Mouse (Mus musculus) ovary, adult 18-20 months (tissue): ENCODE measurements at regions not wholly inside any gene's neighbourhood (a gene's known extent, or its start where the extent isn't known, plus 50 kb on each side); places are given as distances from the start of the nearest gene placed in this dataset.

ENCODE experiments used
- DNase-seq: peaks from one replicate; pipeline ENCODE4 v3.0.0; 2022; ENCODE audit warnings: low spot score, mixed read lengths

DNA sequence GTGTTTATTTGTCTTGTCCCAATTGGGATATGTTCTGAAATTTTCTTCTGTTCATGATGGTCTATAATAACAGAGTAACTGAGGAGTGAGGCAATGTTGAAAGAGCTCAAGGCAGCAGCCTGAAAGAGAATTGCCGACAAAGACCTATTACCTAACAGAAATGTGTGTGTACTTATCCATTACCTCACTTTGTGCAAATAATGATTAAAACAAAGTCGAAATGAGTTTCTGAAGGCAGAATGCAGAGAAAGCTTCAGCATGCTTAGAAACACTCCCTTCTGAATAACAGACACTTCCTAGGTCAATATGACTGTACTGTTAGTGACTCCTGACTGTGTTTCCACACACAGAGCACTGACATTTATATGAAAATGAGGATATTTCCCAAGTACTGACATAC, 63.0 kb downstream of the Kbtbd8 start:
- DNase-seq, result no peak

DNA sequence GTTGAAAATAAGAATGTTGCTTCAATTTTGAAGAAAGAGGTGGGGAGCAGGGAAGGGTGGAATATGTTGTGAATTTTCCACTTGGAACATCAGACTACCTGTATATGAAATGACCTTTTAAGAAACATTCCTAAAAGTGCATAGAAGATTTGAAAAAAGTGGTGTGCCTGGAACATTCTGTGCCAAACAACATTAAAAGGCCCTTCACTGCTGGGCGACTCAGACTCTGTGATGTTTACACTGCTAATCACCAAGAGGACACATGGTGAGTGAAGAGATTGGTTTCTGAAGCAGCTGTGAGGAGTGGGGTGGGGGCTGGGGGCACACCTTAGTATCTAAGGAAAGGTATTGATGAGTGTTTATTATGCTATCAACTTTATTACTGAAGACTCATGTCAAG, 65.2 kb downstream of the Kbtbd8 start:
- no peak for DNase-seq

- DNase-seq, result no peak
Observed at GRCm38 (mm10) chr6:95185074-95185931, 68.3 kb downstream of the Kbtbd8 start.

DNA sequence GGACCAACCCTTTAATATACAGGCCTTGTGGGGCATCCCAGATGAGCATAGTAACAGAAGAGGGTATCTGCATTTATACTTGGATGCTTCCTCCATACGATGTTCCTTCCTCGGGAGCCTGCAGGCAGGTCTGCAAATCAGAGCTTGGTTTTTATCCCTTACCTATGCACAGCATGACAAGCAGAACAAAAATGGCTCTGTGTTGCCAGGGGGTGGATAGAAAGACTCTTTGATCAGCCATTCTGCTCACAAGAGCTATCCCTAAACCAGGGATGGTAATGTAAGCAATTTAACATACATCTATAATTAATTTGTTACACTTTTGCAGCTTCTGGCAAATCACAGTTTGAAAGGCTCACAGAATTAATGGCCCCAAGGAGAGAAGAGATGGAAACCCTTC, 79.6 kb downstream of the Kbtbd8 start:
- DNase-seq, result no peak

DNA sequence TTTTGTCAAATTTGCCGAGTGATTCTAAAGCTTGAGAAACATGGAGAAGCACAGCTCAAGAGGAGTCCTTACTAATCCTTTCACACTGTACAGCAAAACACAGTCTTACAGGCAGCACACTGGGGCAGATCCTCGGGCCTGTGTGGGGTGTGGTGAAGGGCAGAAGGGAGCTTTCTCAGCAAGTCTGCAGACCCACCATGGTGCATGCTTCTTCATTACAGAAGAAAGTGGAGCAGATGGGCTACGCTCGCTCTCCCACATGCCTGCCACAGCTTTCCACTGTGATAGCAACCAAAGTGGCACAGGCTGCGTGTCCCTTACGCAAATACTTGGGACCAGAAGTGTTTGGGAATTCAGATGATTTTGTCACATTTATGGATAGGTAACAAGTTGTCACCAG, 81.6 kb downstream of the Kbtbd8 start:
- no peak for DNase-seq

DNA sequence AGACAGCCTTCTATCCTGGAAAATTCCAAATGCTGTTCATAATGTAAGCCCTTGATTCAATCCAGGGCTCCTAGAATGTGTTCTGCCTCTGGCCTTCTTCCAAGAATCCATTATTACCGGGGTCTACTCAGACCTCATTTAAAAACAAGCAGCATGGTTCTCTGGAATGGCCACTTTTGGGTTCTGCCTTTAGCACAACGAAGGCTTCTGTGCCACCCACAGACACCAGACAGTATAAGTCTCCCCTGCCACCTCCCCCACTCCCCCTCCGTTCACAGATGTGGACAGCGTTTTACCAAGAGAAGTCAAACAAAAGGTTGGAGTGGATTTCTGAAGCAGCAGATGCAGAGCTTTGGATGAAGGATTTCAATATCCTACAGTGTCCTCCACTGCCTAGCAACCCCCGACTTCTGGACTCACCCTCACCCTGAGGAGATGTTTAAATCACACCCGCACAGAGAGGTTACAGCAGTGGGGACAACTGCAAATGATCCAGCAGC, 85.3 kb downstream of the Kbtbd8 start:
- DNase-seq, result no peak

DNA sequence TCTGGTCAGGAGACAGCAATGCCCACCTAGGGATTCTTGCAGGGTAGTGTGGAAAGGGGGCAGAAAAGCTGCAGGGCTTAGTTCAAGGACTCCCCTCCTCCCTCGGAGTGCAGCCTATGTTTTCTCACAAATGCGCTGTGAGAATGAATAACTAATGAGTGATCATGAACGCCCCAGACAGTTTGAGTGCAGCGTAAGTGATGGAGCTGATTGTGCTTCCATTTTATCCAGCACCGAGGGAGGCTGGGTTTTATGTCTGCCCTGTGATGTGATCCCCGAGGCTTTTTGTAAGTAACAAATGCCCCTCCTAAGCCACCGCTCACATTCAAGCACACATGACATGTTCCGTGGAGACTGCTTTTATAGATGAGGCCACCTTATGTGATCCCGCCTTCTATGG, 85.9 kb downstream of the Kbtbd8 start:
- no peak for DNase-seq

- no peak for DNase-seq
Observed at GRCm38 (mm10) chr6:95204231-95204630, 87.2 kb downstream of the Kbtbd8 start.

DNA sequence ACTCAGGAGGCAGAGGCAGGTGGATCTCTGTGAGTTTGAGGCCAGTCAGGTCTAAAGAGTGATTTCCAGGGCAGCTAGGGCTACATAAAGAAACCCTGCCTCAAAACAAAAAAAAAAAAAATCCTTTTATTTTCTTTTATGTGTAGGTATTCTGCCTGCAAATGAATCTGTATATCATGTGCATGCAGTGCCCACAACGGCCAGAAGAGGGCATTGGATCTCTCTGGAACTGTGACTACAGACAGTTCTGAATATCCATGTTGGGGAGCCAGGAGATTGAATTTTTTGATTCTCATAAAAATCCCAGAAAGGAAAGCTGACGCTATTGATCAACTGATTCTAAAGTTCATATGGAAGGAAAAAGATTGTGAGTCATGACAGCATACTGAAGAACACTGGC, 90.0 kb downstream of the Kbtbd8 start:
- DNase-seq, result no peak

- DNase-seq, result no peak
Observed at GRCm38 (mm10) chr6:95217431-95217830, 100.4 kb downstream of the Kbtbd8 start.

GRCm38 (mm10) chr6:95218830-95219229, 101.8 kb downstream of the Kbtbd8 start:
- no peak for DNase-seq

- peak; percentile 2 for DNase-seq
Observed at GRCm38 (mm10) chr6:95223537-95223936, 98.4 kb upstream of the Gm10234 start.

DNA sequence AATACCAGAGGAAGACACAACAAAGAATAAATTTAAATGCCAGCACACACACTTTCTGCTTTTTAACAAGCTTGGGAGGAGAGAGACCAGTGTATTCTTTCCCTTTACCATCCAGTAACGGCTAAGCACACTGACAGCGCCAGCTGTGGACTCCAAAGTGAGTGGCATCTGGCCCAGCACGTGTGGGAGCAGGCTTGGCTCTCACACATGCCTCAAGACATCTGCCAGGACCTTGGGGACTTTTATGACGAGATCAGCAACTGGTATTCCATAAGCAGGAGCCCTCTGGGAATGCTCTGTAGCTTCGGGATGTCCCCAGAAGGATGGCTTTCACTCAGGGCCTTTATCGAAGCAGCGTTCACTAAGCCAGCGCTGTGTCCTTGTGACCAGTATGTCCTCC, 92.0 kb upstream of the Gm10234 start:
- no peak for DNase-seq

DNA sequence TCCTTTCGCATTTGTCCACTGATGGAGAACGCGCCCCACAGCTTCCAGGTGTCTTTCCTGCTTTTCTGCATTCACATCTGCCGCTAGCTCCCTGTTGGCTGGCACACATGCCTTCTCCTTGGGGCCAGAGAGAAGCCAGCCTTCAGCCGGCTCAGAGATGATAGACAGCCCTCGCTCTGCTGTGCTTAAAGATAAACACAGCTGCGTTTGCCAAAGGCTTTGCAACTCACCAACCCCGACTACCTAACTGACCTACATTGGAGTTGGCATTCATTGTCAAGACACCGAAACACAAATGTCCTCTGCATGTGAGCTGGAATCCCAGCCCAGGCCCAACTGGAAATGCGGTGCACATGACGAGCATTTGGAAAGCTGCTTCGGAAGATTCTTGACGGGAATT, 87.2 kb upstream of the Gm10234 start:
- DNase-seq, result no peak

- DNase-seq, result no peak
Observed at GRCm38 (mm10) chr6:95243657-95244056, 78.3 kb upstream of the Gm10234 start.

DNA sequence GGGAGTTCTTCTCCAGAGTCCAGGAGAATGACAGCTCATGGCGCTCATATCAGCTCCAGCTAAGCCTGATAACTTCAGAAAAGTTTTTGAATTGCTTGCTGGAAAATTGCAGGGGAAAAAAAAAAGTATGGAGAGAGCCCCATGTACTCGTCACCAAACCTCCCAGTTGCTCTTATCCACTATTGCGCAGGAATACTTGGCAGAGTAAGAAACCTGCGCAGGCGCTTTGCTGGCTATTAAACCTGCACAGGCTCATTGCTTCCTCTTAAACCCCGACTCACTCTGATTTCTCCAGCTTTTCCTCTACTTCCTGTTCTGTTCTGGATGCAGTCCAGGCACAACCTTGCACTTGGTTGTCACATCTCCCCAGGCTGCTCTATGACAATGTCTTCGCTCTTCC, 77.0 kb upstream of the Gm10234 start:
- no peak for DNase-seq

GRCm38 (mm10) chr6:95256303-95256702, 65.6 kb upstream of the Gm10234 start:
- DNase-seq, result no peak

DNA sequence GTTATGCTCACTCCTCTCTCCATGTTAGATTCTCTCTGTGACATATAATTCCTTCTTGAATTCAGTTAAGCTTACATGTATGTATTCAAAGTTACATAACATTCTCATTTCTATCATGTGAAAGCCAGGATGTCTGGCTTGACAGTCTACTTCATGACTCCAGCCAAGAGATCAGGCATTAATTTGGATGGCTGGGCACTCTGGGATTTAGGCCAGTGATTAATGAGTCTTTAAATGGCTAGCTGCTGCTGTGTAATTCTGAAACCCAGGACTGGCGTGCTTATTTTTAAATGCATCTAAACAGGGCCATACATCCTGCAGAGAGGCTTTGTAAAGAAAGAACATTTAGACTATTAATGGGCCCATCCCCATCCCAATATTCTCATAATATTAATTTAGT, 60.9 kb upstream of the Gm10234 start:
- DNase-seq, result no peak

- DNase-seq, result no peak
Observed at GRCm38 (mm10) chr6:95264011-95264869, 57.7 kb upstream of the Gm10234 start.

GRCm38 (mm10) chr6:95269524-95269923, 52.4 kb upstream of the Gm10234 start:
- DNase-seq, result no peak
